Mouse (Mus musculus): ENCODE results near the gene Sppl2b.

GRCm38 (mm10) chr10:80817164-80817563 is 37.9 kb upstream of the Sppl2b start:
- TF ChIP-seq CTCF (IDR thresholded peaks at IDR 0.05; ENCODE audit: extremely low read depth, insufficient read length, insufficient replicate concordance, low read depth, low read length) (no peak), POLR2A (IDR thresholded peaks at IDR 0.05; ENCODE audit: low read depth, low read length) (no peak)

Data from small intestine, adult 2 months (tissue).